ENCODE assay signal across 9 mouse cellular contexts in genomic region chr7:87925956-87926355, GRCm38 (mm10).
A peak's percentile ranks its signal among the peaks of the same experiment; 100 is the strongest.
DNase-seq lines count a peak whose midpoint lies in the region; ATAC-seq lines count a peak whose summit lies in the region.
"Had no signal": no experiment of that assay in that cellular context is flagged by ENCODE, and none has a peak within 500 bp of the region (broad histone marks: within the 10 kb centered on the region; RNA-seq: fewer than 3 reads in every experiment).

No protein-coding gene starts in this region.

- DNase-seq in cerebellum, adult 8-10 months = no peak
- DNase-seq in cerebellum, adult 11 months = peak; percentile 3
- DNase-seq in frontal cortex, postnatal 14 days (ENCODE audit: low spot score in 2 of 2) = peak; percentile 40 to 52
- DNase-seq in left cerebral cortex, postnatal 10 days (ENCODE audit: extremely low spot score in 1 of 2, low spot score in 2 of 2) = peak; percentile 20 to 72
- DNase-seq in adrenal gland, postnatal 25 days = no peak
- DNase-seq in heart, postnatal 4 days = no peak
- no peak for DNase-seq in spleen, adult 18-20 months
- DNase-seq: kidney, adult 9 months had no signal

- ATAC-seq in cerebellum, adult (ENCODE audit: insufficient number of reproducible peaks, low FRiP score, low TSS enrichment) = peak; percentile 52; the same call in 1 of the 2 replicates

- intact Hi-C loops in left cerebral cortex, postnatal 10 days (cut with DNase I) = no loop called here

Comparison
In these comparisons a context has a peak if more than half of its experiments do, and no peak if none do; other contexts are left out.
1. DNase-seq: peak in cerebellum, adult 11 months (single experiment), frontal cortex, postnatal 14 days (2 of 2) and left cerebral cortex, postnatal 10 days (2 of 2); none in cerebellum, adult 8-10 months (single experiment), adrenal gland, postnatal 25 days (single experiment), heart, postnatal 4 days (single experiment) and spleen, adult 18-20 months (0 of 2).